Mouse (Mus musculus) ES-E14 (cell line): ENCODE measurements at regions not wholly inside any gene's neighbourhood (a gene's known extent, or its start where the extent isn't known, plus 50 kb on each side); places are given as distances from the start of the nearest gene placed in this dataset.

Experiments
- DNase-seq: peaks from one replicate; pipeline ENCODE4 v3.0.0-alpha.2; 2013; ENCODE audit warnings: low read depth, low spot score
- H3K27ac ChIP-seq: 2 replicates; pipeline ENCODE4 v1.5.1; 2012; ENCODE audit warnings: low read depth, mild to moderate bottlenecking, low read length, moderate library complexity, mixed read lengths; ENCODE audit not compliant: poor library complexity, insufficient read depth, severe bottlenecking
- H3K36me3 ChIP-seq: 2 replicates; pipeline ENCODE4 v1.6.1; 2012; ENCODE audit warnings: mild to moderate bottlenecking, low read length, moderate library complexity, mixed read lengths; ENCODE audit not compliant: control insufficient read depth, poor library complexity, insufficient read depth, severe bottlenecking
- H3K4me1 ChIP-seq, 2 experiments: fragments of 150-350 bp in 1 of 2; sonication (generic) in 1 of 2; 2 replicates each; pipeline ENCODE4 v1.6.1; 2012; ENCODE audit warnings: low read length in 2 of 2, mild to moderate bottlenecking in 1 of 2, mixed read lengths in 1 of 2; ENCODE audit not compliant: control insufficient read depth in 2 of 2, insufficient read depth in 2 of 2, poor library complexity in 1 of 2
- H3K4me3 ChIP-seq, 2 experiments: fragments of 150-350 bp in 1 of 2; sonication (generic) in 1 of 2; 2 replicates each; pipeline ENCODE4 v1.5.1; 2012; ENCODE audit warnings: low read length in 2 of 2, low read depth in 1 of 2, mild to moderate bottlenecking in 1 of 2, mixed read lengths in 1 of 2; ENCODE audit not compliant: insufficient read depth in 1 of 2, poor library complexity in 1 of 2, severe bottlenecking in 1 of 2
- H3K9ac ChIP-seq: 2 replicates; pipeline ENCODE4 v1.6.1; 2012; ENCODE audit warnings: low read depth, mild to moderate bottlenecking, low read length, mixed read lengths; ENCODE audit not compliant: poor library complexity, insufficient read depth, severe bottlenecking
- H3K9me3 ChIP-seq: fragments of 150-350 bp; sonication (generic); 2 replicates; pipeline ENCODE4 v1.6.1; 2012; ENCODE audit warnings: low read depth, mild to moderate bottlenecking, low read length; ENCODE audit not compliant: control insufficient read depth, insufficient read depth
- CHD2 ChIP-seq: IDR thresholded peaks from 2 replicates; pipeline ENCODE4 v1.6.1; 2014; ENCODE audit warnings: mild to moderate bottlenecking, low read depth, low read length, inconsistent platforms
- HCFC1 ChIP-seq: IDR thresholded peaks from 2 replicates; pipeline ENCODE4 v1.6.1; 2012; ENCODE audit warnings: low read length, inconsistent platforms, borderline replicate concordance; ENCODE audit not compliant: insufficient read depth
- MAFK ChIP-seq: IDR thresholded peaks from 2 replicates; pipeline ENCODE4 v1.6.1; 2014; ENCODE audit warnings: mild to moderate bottlenecking, low read depth, low read length, inconsistent platforms; ENCODE audit not compliant: insufficient read depth
- ZC3H11A ChIP-seq: IDR thresholded peaks from 2 replicates; pipeline ENCODE4 v1.6.1; 2012; ENCODE audit warnings: low read depth, mild to moderate bottlenecking, inconsistent platforms, low read length, borderline replicate concordance
- ZNF384 ChIP-seq: IDR thresholded peaks from 2 replicates; pipeline ENCODE4 v1.6.1; 2012; ENCODE audit warnings: low read depth, low read length, inconsistent platforms
- in situ Hi-C, 2 experiments: fragments of 600-800 bp; cut with MboI; formaldehyde crosslinking; loops; one replicate each; pipeline ENCODE4 v1.15.1; 2025; ENCODE audit warnings: low sequenced_read_pairs in 2 of 2, inconsistent platforms in 1 of 2; ENCODE audit not compliant: unreplicated experiment in 2 of 2

- Histone ChIP-seq H3K9me3 (no peaks in the 10 kb centered on the region), H3K4me3 (no peak overlapping the region), H3K4me1 (no peaks in the 10 kb centered on the region), H3K27ac (no peak overlapping the region), H3K9ac (no peak overlapping the region), H3K36me3 (no peaks in the 10 kb centered on the region)
- no peak for DNase-seq
- TF ChIP-seq ZC3H11A = no peak
- no peak for TF ChIP-seq HCFC1
- no peak for TF ChIP-seq ZNF384
- no peak for TF ChIP-seq CHD2
- no peak for TF ChIP-seq MAFK
- in situ Hi-C loops = no loop called here
These were observed 349.0 kb upstream of the Cited2 start for GRCm38 (mm10) chr10:17374047-17374446.

- no peak overlapping the region for H3K27ac ChIP-seq
- H3K9ac ChIP-seq = no peak overlapping the region
- no peaks in the 10 kb centered on the region for H3K4me1 ChIP-seq
- no peak for TF ChIP-seq ZNF384
- TF ChIP-seq MAFK = no peak
- no peak for TF ChIP-seq ZC3H11A
- TF ChIP-seq CHD2 = no peak
- no peak for TF ChIP-seq HCFC1
- no peak overlapping the region for H3K4me3 ChIP-seq
- no peaks in the 10 kb centered on the region for H3K9me3 ChIP-seq
- in situ Hi-C loops = no loop called here
- no peaks in the 10 kb centered on the region for H3K36me3 ChIP-seq
- DNase-seq = no peak
These were observed 340.0 kb upstream of the Cited2 start for GRCm38 (mm10) chr10:17382990-17383389.

GRCm38 (mm10) chr10:17385181-17385580 lies 337.8 kb upstream of the Cited2 start:
- H3K4me1 ChIP-seq = no peaks in the 10 kb centered on the region
- no peaks in the 10 kb centered on the region for H3K36me3 ChIP-seq
- no peaks in the 10 kb centered on the region for H3K9me3 ChIP-seq
- in situ Hi-C loops = no loop called here
- DNase-seq = no peak
- H3K9ac ChIP-seq = no peak overlapping the region
- no peak for TF ChIP-seq CHD2
- TF ChIP-seq ZC3H11A = no peak
- no peak for TF ChIP-seq MAFK
- no peak for TF ChIP-seq ZNF384
- TF ChIP-seq HCFC1 = no peak
- no peak overlapping the region for H3K4me3 ChIP-seq
- no peak overlapping the region for H3K27ac ChIP-seq

- Histone ChIP-seq H3K9ac (no peak overlapping the region), H3K4me3 (no peak overlapping the region), H3K9me3 (no peaks in the 10 kb centered on the region), H3K27ac (no peak overlapping the region), H3K36me3 (no peaks in the 10 kb centered on the region), H3K4me1 (no peaks in the 10 kb centered on the region)
- in situ Hi-C loops = no loop called here
- DNase-seq = no peak
- TF ChIP-seq HCFC1 = no peak
- TF ChIP-seq MAFK = no peak
- no peak for TF ChIP-seq ZC3H11A
- no peak for TF ChIP-seq ZNF384
- no peak for TF ChIP-seq CHD2
These were observed 335.7 kb upstream of the Cited2 start for GRCm38 (mm10) chr10:17387296-17387695.
